Mouse (Mus musculus) neural tube, embryonic 13.5 days (tissue): ENCODE data around the gene Adgrl3. TPM values are rescaled to one million over a fixed set of nuclear protein-coding genes. Genes with fewer than 3 reads are reported as not detected.

Source experiments
- ATAC-seq: fragments of 200-750 bp; cut with Nextera tagmentation; 2 replicates; pipeline ENCODE4 v1.8.0; 2017; ENCODE audit warnings: low read depth, mild to moderate bottlenecking, moderate TSS enrichment, moderate library complexity
- H3K27ac ChIP-seq: fragments of 300-500 bp; sonication (generic); replicated peaks from 2 replicates; pipeline ENCODE4 v1.5.1; 2015; ENCODE audit warnings: moderate library complexity, mild to moderate bottlenecking, inconsistent platforms
- H3K27me3 ChIP-seq: fragments of 300-500 bp; sonication (generic); 2 replicates; pipeline ENCODE4 v1.6.1; 2015; ENCODE audit warnings: mild to moderate bottlenecking, inconsistent platforms
- H3K36me3 ChIP-seq: fragments of 300-500 bp; sonication (generic); 2 replicates; pipeline ENCODE4 v1.6.1; 2015; ENCODE audit warnings: mild to moderate bottlenecking, inconsistent platforms
- H3K4me1 ChIP-seq: fragments of 300-500 bp; sonication (generic); replicated peaks from 2 replicates; pipeline ENCODE4 v1.6.1; 2015; ENCODE audit warnings: inconsistent platforms
- H3K4me2 ChIP-seq: fragments of 300-500 bp; sonication (generic); 2 replicates; pipeline ENCODE4 v1.6.1; 2015; ENCODE audit warnings: inconsistent platforms, mild to moderate bottlenecking, moderate library complexity
- H3K4me3 ChIP-seq: fragments of 300-500 bp; sonication (generic); 2 replicates; pipeline ENCODE4 v1.5.1; 2015; ENCODE audit warnings: mild to moderate bottlenecking, inconsistent platforms
- H3K9ac ChIP-seq: fragments of 300-500 bp; sonication (generic); 2 replicates; pipeline ENCODE4 v1.6.1; 2015; ENCODE audit warnings: moderate library complexity, mild to moderate bottlenecking, inconsistent platforms
- H3K9me3 ChIP-seq: fragments of 300-500 bp; sonication (generic); 2 replicates; pipeline ENCODE4 v1.6.1; 2016; ENCODE audit warnings: inconsistent platforms
- WGBS: fragments of 180-500 bp; shearing (Covaris S2); methylation state at CpG from one replicate; pipeline ENCODE4 v1.1.7; 2015; 5-methylcytosine and 5-hydroxymethylcytosine counted together
- polyA plus RNA-seq: library from polyadenylated mRNA; unstranded; fragments of >200 nt; fragmentation: Nextera tagmentation; extraction: Ambion mirVana; gene quantifications from 2 replicates; pipeline ENCODE4 v1.2.1, GENCODE M21; 2015

The Adgrl3 gene
- polyA plus RNA-seq, 1 experiment from 2014 or later: 47.4 TPM

DNA sequence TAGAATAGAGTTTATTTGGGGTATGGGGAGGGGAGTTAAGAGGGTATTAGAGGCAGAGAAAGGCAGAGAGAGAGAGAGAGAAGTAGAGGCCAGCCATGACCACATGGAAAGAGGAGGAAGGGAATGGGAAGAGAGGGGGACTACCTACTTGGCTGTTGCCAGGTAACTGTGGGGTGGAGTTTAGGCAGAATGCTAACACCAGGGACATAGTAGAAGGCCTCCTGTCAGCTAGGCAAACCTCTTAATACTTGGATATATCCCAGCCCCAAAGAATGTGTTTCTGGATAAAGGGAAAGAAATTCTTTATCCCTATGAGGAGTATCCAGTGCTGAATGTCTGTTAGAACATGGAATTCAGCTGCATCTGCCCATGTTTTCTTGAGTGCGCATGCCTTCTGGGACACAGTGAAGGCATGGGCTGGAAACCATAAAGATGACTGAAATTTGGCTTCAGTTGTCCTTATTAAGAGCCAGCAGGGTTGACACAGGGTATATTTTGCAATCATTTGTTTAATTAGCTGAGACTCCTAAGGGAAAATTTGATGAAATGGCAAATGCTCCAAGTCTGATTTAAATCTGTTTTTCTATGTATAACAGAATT is 573.6 kb downstream of the Adgrl3 start:
- Histone ChIP-seq H3K4me2 (no peak overlapping the region), H3K9me3 (no peaks in the 10 kb centered on the region), H3K4me3 (no peak overlapping the region), H3K9ac (no peak overlapping the region), H3K27ac (0 out of 2 replicates have a peak overlapping the region, but pooled peaks have one; percentile 33), H3K27me3 (no peaks in the 10 kb centered on the region), H3K36me3 (no peaks in the 10 kb centered on the region), H3K4me1 (peaks cover 9% of the 10 kb centered on the region; the same call in 1 of the 2 replicates)
- no peak for ATAC-seq
- WGBS: 70% methylated on average over 1 of the region's 1 CpGs

DNA sequence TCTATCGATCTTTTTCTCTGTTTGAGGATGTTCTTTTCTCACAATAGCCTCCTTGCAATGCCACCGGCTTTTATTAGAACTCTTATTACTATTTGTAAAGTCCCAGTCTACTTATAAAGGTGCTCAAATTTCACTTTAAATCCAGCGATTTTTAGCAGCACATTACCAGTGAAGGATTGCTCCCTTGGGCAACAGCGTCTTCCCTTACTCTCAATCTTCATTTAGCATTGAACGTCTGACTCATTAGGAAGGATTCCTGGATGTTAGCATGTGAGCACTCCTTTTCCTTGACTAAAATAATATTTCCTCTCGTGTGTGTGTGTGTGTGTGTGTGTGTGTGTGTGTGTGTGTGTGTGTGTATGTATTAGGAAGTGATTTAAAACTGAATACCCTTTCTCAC is 578.1 kb downstream of the Adgrl3 start:
- H3K9ac ChIP-seq: no peak overlapping the region

DNA sequence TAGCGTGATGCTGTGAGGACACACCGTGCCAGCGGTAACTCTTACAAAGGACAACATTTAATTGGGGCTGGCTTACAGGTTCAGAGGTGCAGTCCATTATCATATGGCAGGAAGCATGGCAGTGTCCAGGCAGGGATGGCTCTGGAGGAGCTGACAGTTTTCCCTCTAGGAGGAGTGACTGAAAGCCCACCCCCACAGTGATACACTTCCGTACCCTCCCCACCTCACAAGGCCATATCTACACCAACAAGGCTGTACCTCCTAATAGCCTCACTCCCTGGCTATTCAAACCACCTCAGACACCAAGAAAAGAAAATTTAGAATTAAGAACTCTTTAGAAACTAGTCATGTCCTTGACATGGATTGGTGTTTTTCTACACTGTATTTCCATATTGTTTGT is 583.0 kb downstream of the Adgrl3 start:
- Histone ChIP-seq H3K27ac (no peak overlapping the region), H3K9ac (no peak overlapping the region), H3K27me3 (no peaks in the 10 kb centered on the region), H3K36me3 (no peaks in the 10 kb centered on the region), H3K4me1 (peaks cover 6% of the 10 kb centered on the region; the same call in 1 of the 2 replicates), H3K9me3 (no peaks in the 10 kb centered on the region), H3K4me2 (no peak overlapping the region), H3K4me3 (no peak overlapping the region)
- no peak for ATAC-seq
- WGBS: 86% methylated on average over 4 of the region's 4 CpGs

More for the DNA sequence above, 578.1 kb downstream of the Adgrl3 start:
- Histone ChIP-seq H3K4me3 (no peak overlapping the region), H3K4me2 (no peak overlapping the region), H3K27ac (no peak overlapping the region), H3K9me3 (no peaks in the 10 kb centered on the region), H3K27me3 (no peaks in the 10 kb centered on the region), H3K4me1 (peaks cover 9% of the 10 kb centered on the region; the same call in 1 of the 2 replicates), H3K36me3 (no peaks in the 10 kb centered on the region)
- ATAC-seq: no peak
- 43% methylated on average over 6 of the region's 6 CpGs for WGBS

DNA sequence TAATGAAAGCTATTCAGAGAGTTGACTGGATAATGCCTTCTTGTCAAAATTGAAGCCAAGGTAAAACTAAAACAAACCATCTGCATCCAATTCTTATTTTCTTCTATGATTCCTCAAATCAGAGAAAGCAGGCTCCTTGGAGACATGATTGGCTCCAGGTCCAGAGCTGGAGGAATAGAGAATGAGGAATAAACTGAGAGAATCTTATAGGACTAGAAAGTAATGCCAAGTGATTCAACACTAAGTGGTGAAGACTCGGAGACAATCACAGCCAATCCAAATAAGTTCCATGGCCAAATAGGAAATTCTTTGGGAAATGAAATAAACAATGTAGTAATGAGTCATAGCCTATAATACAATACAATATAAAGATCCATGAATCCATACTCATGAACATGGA is 585.7 kb downstream of the Adgrl3 start:
- WGBS: 92% methylated on average over 1 of the region's 1 CpGs
- Histone ChIP-seq H3K9me3 (no peaks in the 10 kb centered on the region), H3K4me3 (no peak overlapping the region), H3K4me2 (no peak overlapping the region), H3K27me3 (no peaks in the 10 kb centered on the region), H3K9ac (no peak overlapping the region), H3K27ac (no peak overlapping the region), H3K36me3 (no peaks in the 10 kb centered on the region), H3K4me1 (no peaks in the 10 kb centered on the region)
- no peak for ATAC-seq

DNA sequence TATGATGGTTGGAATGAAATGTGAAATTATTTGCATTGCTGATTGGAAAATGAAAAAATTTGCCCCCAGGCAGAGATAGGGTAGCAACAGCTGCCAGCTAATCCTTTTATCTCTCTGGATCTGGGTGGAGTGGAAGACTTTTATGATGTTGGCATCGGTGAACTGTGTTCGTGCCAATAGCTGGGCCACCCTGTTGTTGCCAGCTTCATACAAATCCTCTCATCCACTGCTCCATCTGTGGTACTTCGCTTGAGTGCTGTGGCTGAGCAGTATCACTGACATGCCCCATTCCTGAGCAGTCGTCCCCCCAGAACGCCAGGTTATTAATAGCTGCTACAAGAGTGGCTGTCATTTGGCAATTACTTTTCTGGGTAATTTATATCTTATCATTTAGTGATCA is 590.3 kb downstream of the Adgrl3 start:
- Histone ChIP-seq H3K27me3 (no peaks in the 10 kb centered on the region), H3K9me3 (no peaks in the 10 kb centered on the region), H3K9ac (no peak overlapping the region), H3K36me3 (no peaks in the 10 kb centered on the region), H3K27ac (no peak overlapping the region), H3K4me3 (no peak overlapping the region), H3K4me2 (no peak overlapping the region), H3K4me1 (no peaks in the 10 kb centered on the region)
- ATAC-seq: 0 out of 2 replicates have a peak, but pooled peaks have one; percentile 36
- 54% methylated on average over 5 of the region's 5 CpGs for WGBS

DNA sequence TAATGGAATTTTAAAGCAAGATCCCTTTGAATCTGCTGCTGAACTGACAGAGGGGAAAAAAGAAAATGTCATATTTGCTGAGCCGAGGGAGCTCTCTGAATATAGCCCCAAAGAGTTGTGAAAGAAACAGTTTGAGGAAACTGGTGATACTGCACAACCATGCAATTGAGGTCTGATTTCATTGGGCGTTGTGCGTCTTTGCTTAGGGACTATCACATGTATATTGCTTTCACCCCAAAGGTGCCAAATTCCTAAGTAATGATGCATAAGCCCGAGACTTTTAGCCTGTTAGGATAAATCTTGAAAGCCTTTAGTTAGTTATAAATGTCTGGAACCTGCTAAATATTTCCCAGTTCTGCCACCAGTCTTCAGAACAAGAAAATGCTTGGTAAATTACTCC is 594.7 kb downstream of the Adgrl3 start:
- no peak for ATAC-seq
- 76% methylated on average over 4 of the region's 4 CpGs for WGBS
- no peak overlapping the region for H3K9ac ChIP-seq
- no peaks in the 10 kb centered on the region for H3K4me1 ChIP-seq
- H3K9me3 ChIP-seq: no peaks in the 10 kb centered on the region
- no peaks in the 10 kb centered on the region for H3K36me3 ChIP-seq
- H3K27ac ChIP-seq: no peak overlapping the region
- H3K4me3 ChIP-seq: no peak overlapping the region
- H3K27me3 ChIP-seq: no peaks in the 10 kb centered on the region
- no peak overlapping the region for H3K4me2 ChIP-seq

DNA sequence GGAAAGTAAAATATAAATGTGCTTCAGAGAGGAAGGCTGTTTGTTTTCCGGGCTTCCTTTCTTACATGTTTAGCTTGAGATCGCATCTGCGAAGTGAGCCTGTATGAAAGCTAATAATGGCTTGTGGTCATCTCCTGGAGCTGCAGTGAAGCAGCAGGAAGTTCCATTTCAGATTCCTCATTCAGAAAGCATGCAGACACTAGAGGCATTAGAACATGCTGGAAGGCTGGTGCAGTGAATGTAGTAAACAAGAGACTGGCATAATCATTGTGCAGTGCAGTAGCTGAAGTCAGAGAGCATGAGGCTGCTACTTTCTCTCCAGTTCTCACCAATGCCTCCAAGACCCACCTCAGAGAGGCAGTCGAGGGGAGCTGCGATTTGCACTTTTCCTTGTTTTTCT is 601.2 kb downstream of the Adgrl3 start:
- Histone ChIP-seq H3K9ac (no peak overlapping the region), H3K36me3 (no peaks in the 10 kb centered on the region), H3K27ac (no peak overlapping the region), H3K4me1 (0 out of 2 replicates have a peak, but pooled peaks cover 4% of the 10 kb centered on the region), H3K4me2 (no peak overlapping the region), H3K27me3 (no peaks in the 10 kb centered on the region), H3K4me3 (no peak overlapping the region), H3K9me3 (no peaks in the 10 kb centered on the region)
- ATAC-seq: no peak
- 82% methylated on average over 5 of the region's 5 CpGs for WGBS

DNA sequence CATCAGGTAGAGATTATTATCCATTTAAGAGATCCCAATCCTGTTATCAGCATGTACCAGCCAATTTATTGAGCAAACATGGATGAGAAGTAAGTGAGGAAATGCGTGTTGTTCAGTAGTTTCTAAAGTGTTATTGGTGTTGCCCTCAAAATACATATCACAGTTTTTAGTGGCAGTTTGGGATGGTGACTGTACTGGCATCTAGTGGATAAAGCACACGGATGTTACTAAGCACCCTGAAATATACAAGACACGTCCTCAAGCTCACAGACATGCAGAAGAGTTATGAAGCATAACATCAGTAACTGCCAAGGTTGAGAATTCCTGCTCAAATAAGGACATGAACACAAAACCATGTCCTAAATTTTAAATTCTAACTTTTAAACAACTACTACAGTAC is 601.8 kb downstream of the Adgrl3 start:
- Histone ChIP-seq H3K4me2 (no peak overlapping the region), H3K4me3 (no peak overlapping the region), H3K27ac (no peak overlapping the region), H3K27me3 (no peaks in the 10 kb centered on the region), H3K9ac (no peak overlapping the region), H3K4me1 (0 out of 2 replicates have a peak, but pooled peaks cover 4% of the 10 kb centered on the region), H3K36me3 (no peaks in the 10 kb centered on the region), H3K9me3 (no peaks in the 10 kb centered on the region)
- no peak for ATAC-seq
- 74% methylated on average over 3 of the region's 3 CpGs for WGBS

DNA sequence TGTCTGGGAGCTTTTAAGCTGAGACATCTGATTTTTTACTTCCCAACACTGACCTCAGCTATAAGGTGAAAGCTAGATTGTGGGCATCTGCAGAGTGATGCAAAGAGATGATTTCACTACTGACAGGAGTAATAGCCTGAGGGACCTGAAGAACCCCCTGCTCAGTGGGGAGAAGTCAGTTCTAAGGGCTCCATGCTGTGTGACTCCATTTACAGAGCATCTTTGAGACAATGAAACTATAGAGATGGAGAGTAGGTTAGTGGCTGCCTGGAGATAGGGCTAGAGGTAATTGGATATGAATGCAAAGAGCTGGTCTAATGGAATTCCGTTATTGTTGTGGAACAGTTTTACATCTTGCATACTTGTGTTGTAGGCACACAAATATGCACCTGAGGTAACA is 603.9 kb downstream of the Adgrl3 start:
- no peak overlapping the region for H3K4me3 ChIP-seq
- H3K27me3 ChIP-seq: no peaks in the 10 kb centered on the region
- no peak overlapping the region for H3K27ac ChIP-seq
- no peak overlapping the region for H3K9ac ChIP-seq
- H3K4me2 ChIP-seq: no peak overlapping the region
- no peaks in the 10 kb centered on the region for H3K9me3 ChIP-seq
- no peaks in the 10 kb centered on the region for H3K36me3 ChIP-seq
- 26% methylated on average over 1 of the region's 1 CpGs for WGBS
- H3K4me1 ChIP-seq: 0 out of 2 replicates have a peak, but pooled peaks cover 4% of the 10 kb centered on the region
- ATAC-seq: no peak

DNA sequence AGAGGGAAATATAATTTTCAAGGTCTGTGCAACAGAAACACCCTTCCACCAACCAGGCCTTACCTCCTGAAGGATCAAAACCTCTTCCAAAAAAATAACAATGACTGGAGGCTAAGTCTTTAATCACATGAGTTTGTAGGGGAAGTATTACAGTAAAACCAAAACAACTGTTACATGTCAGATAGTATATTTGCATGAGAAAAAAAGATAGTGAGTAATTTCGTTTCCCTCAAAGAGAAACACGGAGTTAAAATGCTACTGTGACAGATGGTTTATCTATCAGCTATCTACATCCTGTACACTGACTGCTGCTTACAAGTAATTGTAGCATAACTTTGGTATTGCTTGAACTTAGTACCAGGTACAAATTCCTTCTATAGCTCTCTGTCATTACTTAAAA is 616.2 kb downstream of the Adgrl3 start:
- no peak overlapping the region for H3K4me3 ChIP-seq
- peaks cover 5% of the 10 kb centered on the region; the same call in 1 of the 2 replicates for H3K4me1 ChIP-seq
- H3K36me3 ChIP-seq: no peaks in the 10 kb centered on the region
- WGBS: 76% methylated on average over 2 of the region's 2 CpGs
- no peaks in the 10 kb centered on the region for H3K27me3 ChIP-seq
- H3K4me2 ChIP-seq: no peak overlapping the region
- H3K27ac ChIP-seq: no peak overlapping the region
- no peak overlapping the region for H3K9ac ChIP-seq
- H3K9me3 ChIP-seq: no peaks in the 10 kb centered on the region
- ATAC-seq: no peak

DNA sequence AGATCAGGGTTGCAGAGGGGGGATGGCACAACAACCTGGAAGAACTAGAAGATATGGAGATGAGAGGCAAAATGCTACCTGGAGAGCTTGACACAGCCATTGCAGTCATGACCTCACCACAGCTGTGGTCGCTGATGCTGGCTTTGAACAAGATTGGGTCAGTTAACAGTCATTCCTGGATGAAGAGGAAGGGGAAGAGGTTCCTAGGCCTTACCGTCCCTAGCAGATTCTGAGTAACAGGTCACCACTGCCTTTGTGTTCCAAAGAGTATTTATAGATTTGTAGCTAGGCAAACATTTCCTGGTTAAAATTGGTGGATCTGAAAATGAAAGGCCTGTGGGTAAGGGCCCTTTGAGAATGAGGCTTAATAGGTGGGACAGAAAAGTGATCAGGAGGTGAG is 618.5 kb downstream of the Adgrl3 start:
- no peak overlapping the region for H3K9ac ChIP-seq
- ATAC-seq: no peak
- no peak overlapping the region for H3K4me2 ChIP-seq
- peaks cover 5% of the 10 kb centered on the region; the same call in 1 of the 2 replicates for H3K4me1 ChIP-seq
- H3K9me3 ChIP-seq: no peaks in the 10 kb centered on the region
- WGBS: 94% methylated on average over 2 of the region's 2 CpGs
- no peak overlapping the region for H3K4me3 ChIP-seq
- no peaks in the 10 kb centered on the region for H3K36me3 ChIP-seq
- H3K27ac ChIP-seq: no peak overlapping the region
- no peaks in the 10 kb centered on the region for H3K27me3 ChIP-seq

DNA sequence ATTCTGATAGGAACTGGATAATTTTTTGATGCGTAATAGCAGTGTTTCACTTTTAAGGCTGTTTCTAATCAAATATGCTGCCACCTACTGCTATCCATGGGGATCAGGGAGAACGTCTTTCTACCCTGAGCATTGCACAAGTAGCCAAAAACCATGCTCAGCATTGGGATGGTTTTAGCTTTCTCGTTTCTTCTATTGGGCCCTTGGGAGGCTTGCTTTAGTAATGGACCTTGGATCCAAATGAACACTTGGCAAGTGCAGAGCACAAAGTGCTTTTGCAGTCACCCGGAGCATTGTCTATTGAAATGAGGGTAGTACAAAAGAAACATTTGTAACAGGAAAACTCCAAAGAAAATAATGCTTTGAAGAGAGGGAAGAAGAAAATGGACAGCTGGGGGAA is 620.2 kb downstream of the Adgrl3 start:
- Histone ChIP-seq H3K9me3 (no peaks in the 10 kb centered on the region), H3K9ac (no peak overlapping the region), H3K4me3 (no peak overlapping the region), H3K4me1 (peaks cover 5% of the 10 kb centered on the region; the same call in 1 of the 2 replicates), H3K27ac (peak overlapping the region; percentile 15; the same call in 1 of the 2 replicates), H3K27me3 (no peaks in the 10 kb centered on the region), H3K36me3 (no peaks in the 10 kb centered on the region), H3K4me2 (no peak overlapping the region)
- 0 out of 2 replicates have a peak, but pooled peaks have one; percentile 36 for ATAC-seq
- WGBS: 29% methylated on average over 4 of the region's 4 CpGs

DNA sequence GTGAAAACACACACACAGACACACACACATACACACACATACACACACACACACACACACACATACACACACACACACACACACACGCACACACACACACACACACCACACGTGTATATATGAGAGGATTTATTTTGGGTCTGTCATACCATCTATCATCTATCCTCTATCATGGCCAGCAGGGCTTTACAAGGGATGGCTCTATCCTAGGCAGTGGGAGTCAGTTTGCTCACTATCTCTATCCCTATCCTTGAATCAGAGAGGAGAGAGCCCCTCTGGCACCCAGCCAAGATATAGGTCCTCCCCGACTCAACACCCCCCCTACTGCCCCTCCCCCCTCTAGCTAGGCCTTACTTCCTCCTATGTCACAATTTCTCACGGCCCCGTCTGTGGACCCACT is 625.6 kb downstream of the Adgrl3 start:
- H3K36me3 ChIP-seq: peaks cover 6% of the 10 kb centered on the region; the same call in 1 of the 2 replicates
- H3K9me3 ChIP-seq: no peaks in the 10 kb centered on the region
- no peak for ATAC-seq
- H3K4me3 ChIP-seq: no peak overlapping the region
- H3K27ac ChIP-seq: no peak overlapping the region
- H3K4me1 ChIP-seq: peaks cover 18% of the 10 kb centered on the region
- H3K4me2 ChIP-seq: no peak overlapping the region
- no peaks in the 10 kb centered on the region for H3K27me3 ChIP-seq
- H3K9ac ChIP-seq: no peak overlapping the region
- WGBS: 83% methylated on average over 5 of the region's 5 CpGs
